In the genomic region with DNA sequence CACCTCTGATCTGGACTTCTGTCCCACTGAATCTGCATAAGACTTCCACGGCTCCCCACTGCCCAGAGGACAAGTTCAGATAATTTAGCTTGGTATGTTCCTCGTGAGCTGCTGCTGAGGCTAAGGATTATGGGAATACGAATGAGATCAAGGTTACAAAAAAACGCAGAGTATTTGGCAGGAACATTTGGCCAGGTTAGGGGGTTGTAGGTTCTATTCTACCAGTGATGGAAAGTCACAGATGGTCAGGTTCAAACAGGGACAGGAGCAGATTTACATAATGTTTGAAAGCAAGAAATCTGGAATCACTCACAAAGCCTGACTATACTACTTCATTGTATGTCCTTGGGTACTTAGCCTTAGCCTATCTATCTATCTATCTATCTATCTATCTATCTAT, we compare ENCODE assay signal across 10 mouse cellular contexts.
"Had no signal": no experiment of that assay in that cellular context is flagged by ENCODE, and none has a peak within 500 bp of the region (broad histone marks: within the 10 kb centered on the region; RNA-seq: fewer than 3 reads in every experiment).

No protein-coding gene starts in this region.

- DNase-seq: layer of hippocampus, postnatal 36 days; liver, embryonic 13.5 days; lung, adult 2 months; lung, postnatal 14 days; lung, postnatal 4 days; midbrain, embryonic 14.5 days; thymus, adult 18-20 months; thymus, postnatal 36 days had no signal

- H3K4me3 ChIP-seq: left cerebral cortex, adult 2 months; liver, embryonic 13.5 days had no signal

- H3K27ac ChIP-seq: kidney, postnatal 0 days; left cerebral cortex, adult 2 months; liver, embryonic 13.5 days had no signal

- H3K36me3 ChIP-seq: liver, embryonic 13.5 days had no signal
